Mouse (Mus musculus) cerebral cortex, adult 2 months (tissue): Measurements from ENCODE around the gene Pomt1.

Experiments used
- WGBS: fragments of 180-500 bp; shearing (Covaris S2); methylation state at CpG from one replicate; pipeline ENCODE4 v1.1.7; 2018; 5-methylcytosine and 5-hydroxymethylcytosine counted together

The Pomt1 gene

GRCm38 (mm10) chr2:32220969-32221368 is 15.4 kb upstream of the Pomt1 start:
- 90% methylated on average over 10 of the region's 10 CpGs for WGBS

- 57% methylated on average over 7 of the region's 7 CpGs for WGBS
Observed at GRCm38 (mm10) chr2:32221577-32221976, 14.8 kb upstream of the Pomt1 start.

DNA sequence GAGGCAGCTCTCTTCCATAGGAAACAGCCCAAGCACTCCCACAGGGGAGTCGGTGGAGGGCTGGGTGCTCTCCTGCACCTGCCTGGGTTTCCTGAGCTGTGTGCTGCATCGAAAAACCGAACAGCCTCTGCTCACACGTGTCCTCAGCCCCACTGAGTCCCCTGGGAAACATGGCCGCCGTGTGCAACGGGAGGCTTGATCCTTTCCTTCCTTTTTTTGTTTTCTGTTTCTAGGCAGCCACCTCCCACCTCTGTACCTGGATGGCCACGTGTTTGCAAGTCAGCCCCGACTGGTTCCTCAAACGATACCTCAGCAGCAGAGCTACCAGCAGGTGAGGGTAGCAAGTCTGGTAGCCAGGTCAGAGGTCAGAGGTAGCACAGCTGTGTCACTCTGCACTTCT is 14.3 kb upstream of the Pomt1 start:
- WGBS, result 63% methylated on average over 10 of the region's 10 CpGs

GRCm38 (mm10) chr2:32235433-32235832 is 957 bp upstream of the Pomt1 start:
- WGBS, result 17% methylated on average over 7 of the region's 7 CpGs

- WGBS, result under 1% methylated on average over 20 of the region's 20 CpGs
Observed at GRCm38 (mm10) chr2:32236760-32237487, 534 bp downstream of the Pomt1 start.

- WGBS, result 37% methylated on average over 4 of the region's 4 CpGs
Observed at GRCm38 (mm10) chr2:32237571-32237970, 1.2 kb downstream of the Pomt1 start.

- WGBS, result 93% methylated on average over 9 of the region's 9 CpGs
Observed at GRCm38 (mm10) chr2:32238708-32239435, 2.5 kb downstream of the Pomt1 start.

- 88% methylated on average over 5 of the region's 5 CpGs for WGBS
Observed at GRCm38 (mm10) chr2:32240591-32240990, 4.2 kb downstream of the Pomt1 start.

DNA sequence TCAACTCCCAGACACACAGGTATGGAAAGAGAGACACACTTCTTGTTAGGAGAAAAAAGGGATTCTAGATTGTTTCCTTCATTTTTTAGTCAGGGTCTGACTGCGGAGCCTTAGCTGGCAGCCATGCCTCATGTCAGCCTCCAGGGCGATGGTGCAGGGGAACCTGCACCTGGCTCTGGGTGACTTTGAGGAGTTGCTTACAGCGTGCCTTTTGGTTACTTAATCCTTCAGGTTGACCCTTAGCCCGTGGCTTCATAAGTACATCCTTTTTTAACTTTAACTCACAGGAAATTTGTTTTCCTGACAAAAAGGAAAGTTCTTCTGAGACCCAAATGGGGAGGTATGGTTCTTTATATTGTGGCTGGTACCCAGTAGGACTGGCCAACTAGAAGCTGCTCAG is 6.6 kb downstream of the Pomt1 start:
- WGBS, result 91% methylated on average over 4 of the region's 4 CpGs

GRCm38 (mm10) chr2:32246741-32247140 is 10.4 kb downstream of the Pomt1 start:
- WGBS, result 84% methylated on average over 4 of the region's 4 CpGs

GRCm38 (mm10) chr2:32248377-32249361 is 12.3 kb downstream of the Pomt1 start:
- 70% methylated on average over 10 of the region's 10 CpGs for WGBS

DNA sequence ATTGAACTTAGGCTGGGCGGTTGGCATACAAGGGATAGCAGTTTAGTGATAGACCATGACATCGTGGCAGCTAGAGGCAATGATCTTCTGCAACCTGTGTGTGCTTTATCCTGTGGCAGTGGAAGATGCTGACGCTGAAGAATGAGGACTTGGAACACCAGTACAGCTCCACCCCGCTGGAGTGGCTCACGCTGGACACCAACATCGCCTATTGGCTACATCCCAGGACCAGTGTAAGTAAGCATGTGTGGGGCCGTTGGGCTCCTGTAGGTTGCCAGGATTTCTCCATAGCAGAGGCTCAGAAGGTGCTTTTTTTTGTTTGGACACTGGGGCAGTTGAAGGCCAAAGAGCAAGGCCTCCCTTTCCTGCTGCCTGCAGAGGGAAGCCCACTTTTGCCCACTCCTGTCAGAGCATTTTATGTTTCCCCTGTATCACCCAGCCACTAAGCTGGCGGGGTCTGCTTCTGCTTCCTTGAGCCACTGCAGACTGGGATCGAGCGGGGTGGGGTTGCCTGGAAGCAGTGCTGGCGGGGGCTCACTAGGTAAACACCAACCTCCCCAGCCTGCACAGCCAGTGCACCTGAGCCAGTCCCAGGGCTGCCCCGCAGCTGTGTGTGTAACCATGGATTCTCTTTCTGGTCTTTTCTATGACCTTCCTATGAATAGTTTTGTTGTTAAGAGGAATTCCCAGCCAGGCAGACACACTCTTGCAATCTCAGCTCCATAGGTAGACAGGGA is 15.6 kb downstream of the Pomt1 start:
- WGBS, result 85% methylated on average over 12 of the region's 12 CpGs

- 89% methylated on average over 5 of the region's 5 CpGs for WGBS
Observed at GRCm38 (mm10) chr2:32252658-32253057, 16.3 kb downstream of the Pomt1 start.

GRCm38 (mm10) chr2:32253352-32253751 is 17.0 kb downstream of the Pomt1 start:
- 88% methylated on average over 1 of the region's 1 CpGs for WGBS

GRCm38 (mm10) chr2:32254563-32254962 is 18.2 kb downstream of the Pomt1 start:
- WGBS, result 79% methylated on average over 5 of the region's 5 CpGs

DNA sequence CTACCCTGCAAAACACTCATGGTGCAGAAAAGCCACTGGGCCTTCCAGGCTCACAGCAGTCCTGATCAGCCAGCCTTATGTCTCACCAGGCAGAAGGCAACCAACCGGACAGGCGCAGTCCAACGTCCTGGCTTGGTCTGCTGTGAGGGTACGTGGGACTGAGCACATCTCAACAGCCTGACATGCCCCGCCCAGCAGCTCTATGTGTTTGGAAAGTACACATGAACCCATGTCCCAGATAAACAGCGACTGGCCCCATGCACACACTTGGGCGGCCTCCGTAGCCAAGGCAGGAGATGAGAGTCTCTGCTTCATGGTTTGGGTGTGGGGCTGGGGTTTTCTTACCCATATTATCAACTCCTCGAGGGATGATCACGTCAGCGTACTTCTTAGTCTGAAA is 19.9 kb downstream of the Pomt1 start:
- WGBS, result 92% methylated on average over 11 of the region's 11 CpGs

GRCm38 (mm10) chr2:32258887-32259533 is 22.6 kb downstream of the Pomt1 start:
- 52% methylated on average over 6 of the region's 6 CpGs for WGBS

- under 1% methylated on average over 59 of the region's 59 CpGs for WGBS
Observed at GRCm38 (mm10) chr2:32259657-32260417, 23.4 kb downstream of the Pomt1 start, which contains the start of gene Uck1. Uck1 (minus strand) TSS chr2:32260159.

DNA sequence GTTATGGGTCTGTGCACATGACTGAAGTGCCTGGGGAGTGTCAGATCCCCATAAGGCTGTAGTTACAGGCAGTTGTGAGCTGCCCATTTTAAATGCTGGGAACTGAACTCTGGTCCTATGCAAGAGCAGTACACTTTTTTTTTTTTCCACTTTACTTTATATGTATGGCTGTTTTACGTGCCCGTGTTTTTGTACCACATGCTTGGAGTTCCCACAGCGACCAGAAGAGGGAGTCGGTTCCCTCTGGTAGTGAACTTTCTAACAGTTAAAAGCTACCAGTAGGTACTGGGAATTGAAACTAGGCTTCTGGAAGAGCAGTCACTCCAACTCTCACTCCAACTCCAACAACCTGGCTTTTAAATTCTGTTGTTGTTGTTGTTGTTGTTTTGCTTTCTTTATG is 24.2 kb downstream of the Pomt1 start:
- WGBS, result 23% methylated on average over 4 of the region's 4 CpGs

GRCm38 (mm10) chr2:32275823-32276222 is 39.4 kb downstream of the Pomt1 start:
- WGBS, result 66% methylated on average over 3 of the region's 3 CpGs
